Comparison of ENCODE assay signal across 10 mouse cellular contexts in genomic region chr1:36279202-36279601, GRCm38 (mm10). TPM values are rescaled to one million over a fixed set of nuclear protein-coding genes. Genes with fewer than 3 reads are reported as not detected.
A peak's percentile ranks its signal among the peaks of the same experiment; 100 is the strongest.
DNase-seq lines count a peak whose midpoint lies in the region; ATAC-seq and TF ChIP-seq lines count a peak whose summit lies in the region.
"Had no signal": no experiment of that assay in that cellular context is flagged by ENCODE, and none has a peak within 500 bp of the region (broad histone marks: within the 10 kb centered on the region; RNA-seq: fewer than 3 reads in every experiment).

No protein-coding gene starts in this region.

- no peak overlapping the region for H3K27ac ChIP-seq in forebrain, embryonic 14.5 days (ENCODE audit: low read depth, low read length)
- H3K27ac ChIP-seq in hindbrain, embryonic 16.5 days (ENCODE audit: low read depth, low read length): no peak overlapping the region
- no peak overlapping the region for H3K27ac ChIP-seq in stomach, postnatal 0 days (replicated peaks)
- H3K27ac ChIP-seq: embryonic facial prominence, embryonic 13.5 days; neural tube, embryonic 13.5 days had no signal

- no peaks in the 10 kb centered on the region for H3K4me1 ChIP-seq in forebrain, embryonic 14.5 days (ENCODE audit: control insufficient read depth, insufficient read depth, low read length)
- no peaks in the 10 kb centered on the region for H3K4me1 ChIP-seq in hindbrain, embryonic 16.5 days (ENCODE audit: control insufficient read depth, insufficient read depth, low read depth, low read length)
- H3K4me1 ChIP-seq in stomach, postnatal 0 days (replicated peaks; ENCODE audit: control insufficient read depth, insufficient read depth): peaks cover 3% of the 10 kb centered on the region; the same call in 1 of the 2 replicates
- H3K4me1 ChIP-seq: embryonic facial prominence, embryonic 13.5 days; neural tube, embryonic 13.5 days had no signal

- H3K4me2 ChIP-seq in forebrain, embryonic 14.5 days (ENCODE audit: low read length): no peak overlapping the region
- no peak overlapping the region for H3K4me2 ChIP-seq in hindbrain, embryonic 16.5 days (ENCODE audit: low read length)
- no peak overlapping the region for H3K4me2 ChIP-seq in stomach, postnatal 0 days (replicated peaks; ENCODE audit: low read depth)
- H3K4me2 ChIP-seq: embryonic facial prominence, embryonic 13.5 days; neural tube, embryonic 13.5 days had no signal

- H3K9ac ChIP-seq in forebrain, embryonic 14.5 days (ENCODE audit: low read length): no peak overlapping the region
- no peak overlapping the region for H3K9ac ChIP-seq in hindbrain, embryonic 16.5 days (ENCODE audit: low read depth, low read length)
- H3K9ac ChIP-seq in stomach, postnatal 0 days (ENCODE audit: low read length): no peak overlapping the region
- H3K9ac ChIP-seq: embryonic facial prominence, embryonic 13.5 days; neural tube, embryonic 13.5 days had no signal

- no peaks in the 10 kb centered on the region for H3K27me3 ChIP-seq in forebrain, embryonic 14.5 days (replicated peaks; ENCODE audit: control insufficient read depth, insufficient read depth, low read length)
- H3K27me3 ChIP-seq in hindbrain, embryonic 16.5 days (replicated peaks; ENCODE audit: control insufficient read depth, insufficient read depth, low read length): no peaks in the 10 kb centered on the region
- no peaks in the 10 kb centered on the region for H3K27me3 ChIP-seq in stomach, postnatal 0 days (ENCODE audit: control insufficient read depth, insufficient read depth, low read length)
- H3K27me3 ChIP-seq: embryonic facial prominence, embryonic 13.5 days; neural tube, embryonic 13.5 days had no signal

- ATAC-seq in forebrain, embryonic 14.5 days: no peak; the same call in 1 of the 2 replicates
- peak; percentile 65; the same call in 1 of the 2 replicates for ATAC-seq in hindbrain, embryonic 16.5 days
- peak; percentile 22; the same call in 1 of the 2 replicates for ATAC-seq in stomach, postnatal 0 days (ENCODE audit: low FRiP score, low TSS enrichment)

- peak; percentile 79 to 88 for DNase-seq in left cerebral cortex, adult 18-20 months (ENCODE audit: low spot score in 2 of 2)
- no peak for DNase-seq in left cerebral cortex, adult 11 months (ENCODE audit: low spot score)
- peak; percentile 93 for DNase-seq in c-Kit-positive CD71-negative TER-119-negative erythroid progenitor cells, embryonic 14.5 days (ENCODE audit: low read depth)
- peak; percentile 81 for DNase-seq in forebrain, embryonic 14.5 days (ENCODE audit: low spot score)
- DNase-seq in left cerebral cortex, postnatal 36 days (ENCODE audit: low spot score in 2 of 2): peak; percentile 49 to 78
- peak; percentile 94 for DNase-seq in naive thymus-derived CD4-positive, alpha-beta T cell, adult 2 months (ENCODE audit: low read depth)
- peak; percentile 89 for DNase-seq in stomach, postnatal 0 days (ENCODE audit: low spot score)

- H3K4me3 ChIP-seq in forebrain, embryonic 14.5 days (ENCODE audit: low read depth, low read length): no peak overlapping the region
- H3K4me3 ChIP-seq in hindbrain, embryonic 16.5 days (ENCODE audit: low read length): no peak overlapping the region
- H3K4me3 ChIP-seq in stomach, postnatal 0 days (ENCODE audit: low read depth, low read length): no peak overlapping the region
- H3K4me3 ChIP-seq: embryonic facial prominence, embryonic 13.5 days; neural tube, embryonic 13.5 days had no signal

- H3K9me3 ChIP-seq in forebrain, embryonic 14.5 days (replicated peaks; ENCODE audit: control insufficient read depth, low read length): no peaks in the 10 kb centered on the region
- H3K9me3 ChIP-seq in hindbrain, embryonic 16.5 days (ENCODE audit: control insufficient read depth, low read length): no peaks in the 10 kb centered on the region
- no peaks in the 10 kb centered on the region for H3K9me3 ChIP-seq in stomach, postnatal 0 days (ENCODE audit: control insufficient read depth, low read length)
- H3K9me3 ChIP-seq: embryonic facial prominence, embryonic 13.5 days; neural tube, embryonic 13.5 days had no signal

- intact Hi-C loops in left cerebral cortex, postnatal 36 days (cut with DNase I): no loop called here

- no peaks in the 10 kb centered on the region for H3K36me3 ChIP-seq in forebrain, embryonic 14.5 days (ENCODE audit: control insufficient read depth, insufficient read depth, low read length)
- H3K36me3 ChIP-seq in hindbrain, embryonic 16.5 days (ENCODE audit: control insufficient read depth, insufficient read depth, low read length): no peaks in the 10 kb centered on the region
- H3K36me3 ChIP-seq in stomach, postnatal 0 days (ENCODE audit: control insufficient read depth, insufficient read depth, low read length): no peaks in the 10 kb centered on the region
- H3K36me3 ChIP-seq: embryonic facial prominence, embryonic 13.5 days; neural tube, embryonic 13.5 days had no signal

- peak; percentile 89 for TF ChIP-seq CTCF in stomach, postnatal 0 days (IDR thresholded peaks at IDR 0.05; ENCODE audit: low read depth)

- no peak for TF ChIP-seq EP300 in stomach, postnatal 0 days (optimal IDR thresholded peaks at IDR 0.05)

- whole genome bisulfite sequencing in forebrain, embryonic 14.5 days: 14% methylated on average over 3 of the region's 3 CpGs
- WGBS in hindbrain, embryonic 16.5 days: 24% methylated on average over 3 of the region's 3 CpGs
- WGBS in stomach, postnatal 0 days: 19% methylated on average over 3 of the region's 3 CpGs

RNA-seq across cellular contexts. Expression of gene Neurl3, which starts 4.7 kb away (rescaled TPM):
- under 1 TPM; 0.52 to 0.60 TPM for total RNA-seq in left cerebral cortex, adult 18-20 months (2021)
- 0.32 and 0.51 TPM in 2 replicates for polyA plus RNA-seq in forebrain, embryonic 14.5 days (2014; fragmentation: Nextera tagmentation; extraction: Ambion mirVana)
- polyA plus RNA-seq in hindbrain, embryonic 16.5 days (2015; fragmentation: Nextera tagmentation; extraction: Ambion mirVana): 1.4 and 2.0 TPM in 2 replicates
- total RNA-seq in left cerebral cortex, postnatal 36 days (2021): under 1 TPM; 0.32 to 0.91 TPM
- 24.4 TPM in 2 replicates for polyA plus RNA-seq in stomach, postnatal 0 days (2015; fragmentation: Nextera tagmentation; extraction: Ambion mirVana)

RNA-seq across cellular contexts. Expression of gene Arid5a, which starts 28.3 kb away (rescaled TPM):
- 10 to 100 TPM; 15.6 to 18.1 TPM for total RNA-seq in left cerebral cortex, adult 18-20 months (2021)
- 1.8 and 2.0 TPM in 2 replicates for polyA plus RNA-seq in forebrain, embryonic 14.5 days (2014; fragmentation: Nextera tagmentation; extraction: Ambion mirVana)
- polyA plus RNA-seq in hindbrain, embryonic 16.5 days (2015; fragmentation: Nextera tagmentation; extraction: Ambion mirVana): 6.7 and 7.1 TPM in 2 replicates
- 10 to 100 TPM; 14.5 to 14.8 TPM for total RNA-seq in left cerebral cortex, postnatal 36 days (2021)
- 4.0 and 4.1 TPM in 2 replicates for polyA plus RNA-seq in stomach, postnatal 0 days (2015; fragmentation: Nextera tagmentation; extraction: Ambion mirVana)

RNA-seq across cellular contexts. Expression of gene Uggt1, which starts 34.7 kb away (rescaled TPM):
- total RNA-seq in left cerebral cortex, adult 18-20 months (2021): 10 to 100 TPM; 42.0 to 44.8 TPM
- 66.8 and 75.9 TPM in 2 replicates for polyA plus RNA-seq in forebrain, embryonic 14.5 days (2014; fragmentation: Nextera tagmentation; extraction: Ambion mirVana)
- 40.2 and 48.8 TPM in 2 replicates for polyA plus RNA-seq in hindbrain, embryonic 16.5 days (2015; fragmentation: Nextera tagmentation; extraction: Ambion mirVana)
- total RNA-seq in left cerebral cortex, postnatal 36 days (2021): 10 to 100 TPM; 38.4 to 51.8 TPM
- polyA plus RNA-seq in stomach, postnatal 0 days (2015; fragmentation: Nextera tagmentation; extraction: Ambion mirVana): 28.9 and 31.7 TPM in 2 replicates
